Mouse (Mus musculus) neural tube, embryonic 14.5 days (tissue): Measurements from ENCODE around the gene 4931429L15Rik. TPM values are rescaled to one million over a fixed set of nuclear protein-coding genes. Genes with fewer than 3 reads are reported as not detected.

Source experiments
- ATAC-seq: fragments of 200-750 bp; cut with Nextera tagmentation; 2 replicates; pipeline ENCODE4 v1.8.0; 2017; ENCODE audit warnings: low read depth, mild to moderate bottlenecking, moderate TSS enrichment, moderate library complexity
- H3K27ac ChIP-seq: fragments of 300-500 bp; sonication (generic); 2 replicates; pipeline ENCODE4 v1.5.1; 2014; ENCODE audit warnings: low read depth, mild to moderate bottlenecking, control low read depth, low read length, moderate library complexity, mixed read lengths
- H3K27me3 ChIP-seq: fragments of 300-500 bp; sonication (generic); 2 replicates; pipeline ENCODE4 v1.6.1; 2014; ENCODE audit warnings: low read length; ENCODE audit not compliant: control insufficient read depth, insufficient read depth
- H3K36me3 ChIP-seq: fragments of 300-500 bp; sonication (generic); 2 replicates; pipeline ENCODE4 v1.6.1; 2014; ENCODE audit warnings: low read length, mixed read lengths; ENCODE audit not compliant: control insufficient read depth, insufficient read depth
- H3K4me1 ChIP-seq: fragments of 300-500 bp; sonication (generic); 2 replicates; pipeline ENCODE4 v1.6.1; 2014; ENCODE audit warnings: low read length; ENCODE audit not compliant: control insufficient read depth, insufficient read depth
- H3K4me2 ChIP-seq: fragments of 300-500 bp; sonication (generic); 2 replicates; pipeline ENCODE4 v1.6.1; 2014; ENCODE audit warnings: mild to moderate bottlenecking, low read depth, low read length, control low read depth
- H3K4me3 ChIP-seq: fragments of 300-500 bp; sonication (generic); 2 replicates; pipeline ENCODE4 v1.5.1; 2014; ENCODE audit warnings: low read depth, low read length, control low read depth, mixed read lengths
- H3K9ac ChIP-seq: fragments of 300-500 bp; sonication (generic); replicated peaks from 2 replicates; pipeline ENCODE4 v1.6.1; 2014; ENCODE audit warnings: low read depth, mild to moderate bottlenecking, control low read depth, low read length, mixed read lengths
- H3K9me3 ChIP-seq: fragments of 300-500 bp; sonication (generic); 2 replicates; pipeline ENCODE4 v1.6.1; 2016; ENCODE audit warnings: low read length; ENCODE audit not compliant: control insufficient read depth
- WGBS: fragments of 180-500 bp; shearing (Covaris S2); extraction: QIAGEN DNeasy Blood & Tissue Kit; methylation state at CpG from one replicate; pipeline ENCODE4 v1.1.7; 2014; 5-methylcytosine and 5-hydroxymethylcytosine counted together
- polyA plus RNA-seq: library from polyadenylated mRNA; unstranded; fragments of >200 nt; fragmentation: Nextera tagmentation; extraction: Ambion mirVana; gene quantifications from 2 replicates; pipeline ENCODE4 v1.2.1, GENCODE M21; 2014

4931429L15Rik gene
- polyA plus RNA-seq, 1 experiment from 2014 or later = not detected

GRCm38 (mm10) chr9:46272677-46273454 is 46.9 kb downstream of the 4931429L15Rik start, which contains the start of gene Zpr1:
Gene Zpr1 (plus strand): TSS chr9:46273064.
- peak within 1 kb of the TSS; percentile 73 for H3K4me3 ChIP-seq
- no peak within 1 kb of the TSS; the same call in 1 of the 2 replicates for H3K27ac ChIP-seq
- no peaks in the 10 kb centered on the region for H3K27me3 ChIP-seq
- H3K9ac ChIP-seq = peak within 1 kb of the TSS; percentile 68
- WGBS = 5% methylated on average over 42 of the region's 45 CpGs
- H3K36me3 ChIP-seq = peaks cover 22% of the 10 kb centered on the region
- peak; percentile 95 for ATAC-seq
- no peaks in the 10 kb centered on the region for H3K9me3 ChIP-seq
- peak within 1 kb of the TSS; percentile 93 for H3K4me2 ChIP-seq
- peaks cover 6% of the 10 kb centered on the region for H3K4me1 ChIP-seq

GRCm38 (mm10) chr9:46272070-46272469 is 47.7 kb downstream of the 4931429L15Rik start:
- peaks cover 17% of the 10 kb centered on the region for H3K36me3 ChIP-seq
- H3K4me2 ChIP-seq = no peak overlapping the region; the same call in 1 of the 2 replicates
- no peaks in the 10 kb centered on the region for H3K27me3 ChIP-seq
- no peak overlapping the region for H3K27ac ChIP-seq
- H3K9ac ChIP-seq = no peak overlapping the region
- WGBS = 87% methylated on average over 9 of the region's 9 CpGs
- no peak overlapping the region for H3K4me3 ChIP-seq
- H3K4me1 ChIP-seq = peaks cover 6% of the 10 kb centered on the region
- no peak for ATAC-seq
- H3K9me3 ChIP-seq = no peaks in the 10 kb centered on the region

GRCm38 (mm10) chr9:46270782-46271181 is 49.0 kb downstream of the 4931429L15Rik start:
- H3K9ac ChIP-seq = no peak overlapping the region
- ATAC-seq = no peak
- WGBS = 98% methylated on average over 4 of the region's 4 CpGs

GRCm38 (mm10) chr9:46269125-46269524 is 50.7 kb downstream of the 4931429L15Rik start:
- H3K27me3 ChIP-seq = no peaks in the 10 kb centered on the region
- H3K9me3 ChIP-seq = no peaks in the 10 kb centered on the region
- no peak overlapping the region for H3K9ac ChIP-seq
- H3K27ac ChIP-seq = no peak overlapping the region
- H3K4me3 ChIP-seq = no peak overlapping the region
- 88% methylated on average over 5 of the region's 5 CpGs for WGBS
- ATAC-seq = no peak
- H3K36me3 ChIP-seq = no peaks in the 10 kb centered on the region
- H3K4me1 ChIP-seq = peaks cover 6% of the 10 kb centered on the region
- no peak overlapping the region for H3K4me2 ChIP-seq

More at GRCm38 (mm10) chr9:46270782-46271181, 49.0 kb downstream of the 4931429L15Rik start:
- Histone ChIP-seq H3K9me3 (no peaks in the 10 kb centered on the region), H3K27me3 (no peaks in the 10 kb centered on the region), H3K27ac (no peak overlapping the region), H3K4me3 (no peak overlapping the region), H3K4me1 (peaks cover 6% of the 10 kb centered on the region), H3K36me3 (peaks cover 5% of the 10 kb centered on the region; the same call in 1 of the 2 replicates), H3K4me2 (no peak overlapping the region)

- H3K9me3 ChIP-seq = no peaks in the 10 kb centered on the region
- no peak within 1 kb of the TSS for H3K27ac ChIP-seq
- no peak within 1 kb of the TSS for H3K4me2 ChIP-seq
- no peak for ATAC-seq
- H3K36me3 ChIP-seq = no peaks in the 10 kb centered on the region
- no peak within 1 kb of the TSS for H3K9ac ChIP-seq
- no peaks in the 10 kb centered on the region for H3K27me3 ChIP-seq
- 61% methylated on average over 7 of the region's 7 CpGs for WGBS
- no peak within 1 kb of the TSS for H3K4me3 ChIP-seq
- H3K4me1 ChIP-seq = no peaks in the 10 kb centered on the region
Observed at GRCm38 (mm10) chr9:46268343-46268873, 51.4 kb downstream of the 4931429L15Rik start, which contains the start of gene Apoa5. Gene Apoa5 (plus strand): TSS chr9:46268633.

- H3K4me2 ChIP-seq = no peak overlapping the region
- no peaks in the 10 kb centered on the region for H3K9me3 ChIP-seq
- ATAC-seq = no peak
- no peak overlapping the region for H3K27ac ChIP-seq
- WGBS = 89% methylated on average over 7 of the region's 7 CpGs
- H3K9ac ChIP-seq = no peak overlapping the region
- H3K4me1 ChIP-seq = no peaks in the 10 kb centered on the region
- H3K36me3 ChIP-seq = no peaks in the 10 kb centered on the region
- no peak overlapping the region for H3K4me3 ChIP-seq
- no peaks in the 10 kb centered on the region for H3K27me3 ChIP-seq
Observed at GRCm38 (mm10) chr9:46261131-46261530, 58.7 kb downstream of the 4931429L15Rik start.

- no peak overlapping the region for H3K4me3 ChIP-seq
- no peak for ATAC-seq
Observed at GRCm38 (mm10) chr9:46259111-46259510, 60.7 kb downstream of the 4931429L15Rik start.

GRCm38 (mm10) chr9:46257546-46257945 is 62.2 kb downstream of the 4931429L15Rik start:
- WGBS = 93% methylated on average over 3 of the region's 3 CpGs
- no peaks in the 10 kb centered on the region for H3K27me3 ChIP-seq
- H3K36me3 ChIP-seq = no peaks in the 10 kb centered on the region
- no peak overlapping the region for H3K9ac ChIP-seq
- H3K4me2 ChIP-seq = no peak overlapping the region
- no peak overlapping the region for H3K27ac ChIP-seq
- H3K4me1 ChIP-seq = no peaks in the 10 kb centered on the region
- H3K9me3 ChIP-seq = no peaks in the 10 kb centered on the region
- H3K4me3 ChIP-seq = no peak overlapping the region
- no peak for ATAC-seq

More at GRCm38 (mm10) chr9:46259111-46259510, 60.7 kb downstream of the 4931429L15Rik start:
- no peaks in the 10 kb centered on the region for H3K9me3 ChIP-seq
- H3K27ac ChIP-seq = no peak overlapping the region
- H3K4me1 ChIP-seq = no peaks in the 10 kb centered on the region
- 91% methylated on average over 6 of the region's 6 CpGs for WGBS
- H3K9ac ChIP-seq = no peak overlapping the region
- no peak overlapping the region for H3K4me2 ChIP-seq
- no peaks in the 10 kb centered on the region for H3K36me3 ChIP-seq
- no peaks in the 10 kb centered on the region for H3K27me3 ChIP-seq
